Mouse (Mus musculus) myocyte (in vitro differentiated cells): ENCODE results near the gene Ppm1b.

ENCODE experiments used
- MAX ChIP-seq: IDR thresholded peaks from one replicate; pipeline ENCODE4 v1.6.1; 2011; ENCODE audit warnings: low read depth, mild to moderate bottlenecking, control low read depth
- POLR2A ChIP-seq: IDR thresholded peaks from one replicate; pipeline ENCODE4 v1.6.1; 2011; ENCODE audit warnings: low read depth, mild to moderate bottlenecking, control low read depth, moderate library complexity; ENCODE audit not compliant: insufficient read length
- SRF ChIP-seq: IDR thresholded peaks from one replicate; pipeline ENCODE4 v1.6.1; 2011; ENCODE audit warnings: low read depth; ENCODE audit not compliant: control insufficient read depth, insufficient read length
- TCF12 ChIP-seq: IDR thresholded peaks from one replicate; pipeline ENCODE4 v1.6.1; 2011; ENCODE audit warnings: mild to moderate bottlenecking, control low read depth; ENCODE audit not compliant: poor library complexity, insufficient read depth, severe bottlenecking

DNA sequence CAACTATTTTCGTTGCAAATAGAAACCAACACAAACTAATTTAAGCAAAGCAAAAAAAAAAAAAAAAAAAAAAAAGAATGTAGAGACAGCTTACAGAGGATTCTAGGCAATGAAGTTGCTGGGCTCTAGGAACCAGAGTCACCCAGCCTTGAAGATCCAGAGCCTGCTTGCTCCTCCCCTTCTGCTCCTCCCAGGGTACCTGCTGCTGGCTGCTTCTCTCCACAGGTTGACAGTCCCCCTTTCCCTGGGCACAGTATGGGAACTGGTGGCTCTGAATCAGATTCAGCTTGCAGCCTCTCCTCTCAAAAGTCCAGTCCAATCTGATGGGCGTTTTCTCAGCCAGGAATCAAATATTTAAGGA, 13.5 kb upstream of the Ppm1b start:
- TF ChIP-seq POLR2A: no peak
- no peak for TF ChIP-seq MAX
- no peak for TF ChIP-seq SRF
- no peak for TF ChIP-seq TCF12
